In genomic region chr11:20987841-20988251, GRCm38 (mm10) we compare ENCODE assay signal across 10 mouse cellular contexts.
DNase-seq lines count a peak whose midpoint lies in the region; ATAC-seq lines count a peak whose summit lies in the region.
"Had no signal": no experiment of that assay in that cellular context is flagged by ENCODE, and none has a peak within 500 bp of the region (broad histone marks: within the 10 kb centered on the region; RNA-seq: fewer than 3 reads in every experiment).

No protein-coding gene starts in this region.

- ATAC-seq in forebrain, embryonic 13.5 days, result peak; percentile 98
- peak; percentile 96 for ATAC-seq in neural tube, embryonic 13.5 days (ENCODE audit: low read depth)
- ATAC-seq in intestine, embryonic 16.5 days, result no peak
- no peak for ATAC-seq in kidney, embryonic 15.5 days (replicated peaks; ENCODE audit: low FRiP score)

- peaks cover 21% of the 10 kb centered on the region for H3K4me1 ChIP-seq in forebrain, embryonic 13.5 days
- H3K4me1 ChIP-seq in neural tube, embryonic 13.5 days (replicated peaks), result peaks cover 32% of the 10 kb centered on the region
- H3K4me1 ChIP-seq in intestine, embryonic 16.5 days (ENCODE audit: control insufficient read depth, insufficient read depth, low read length), result 0 out of 2 replicates have a peak, but pooled peaks cover 3% of the 10 kb centered on the region
- H3K4me1 ChIP-seq in kidney, embryonic 15.5 days, result peaks cover 9% of the 10 kb centered on the region

- no peaks in the 10 kb centered on the region for H3K27me3 ChIP-seq in forebrain, embryonic 13.5 days
- H3K27me3 ChIP-seq in neural tube, embryonic 13.5 days, result no peaks in the 10 kb centered on the region
- H3K27me3 ChIP-seq in intestine, embryonic 16.5 days (replicated peaks; ENCODE audit: control insufficient read depth, insufficient read depth, low read length), result no peaks in the 10 kb centered on the region
- no peaks in the 10 kb centered on the region for H3K27me3 ChIP-seq in kidney, embryonic 15.5 days
- H3K27me3 ChIP-seq: limb, embryonic 13.5 days had no signal

- peak; percentile 10 for DNase-seq in cerebellum, adult 11-12 months
- peak; percentile 57 for DNase-seq in layer of hippocampus, adult 9-10 months (ENCODE audit: low spot score)
- DNase-seq in gastrocnemius, adult 18-20 months (ENCODE audit: low spot score), result no peak
- DNase-seq: thymus, postnatal 36 days had no signal

- no peak overlapping the region for H3K4me3 ChIP-seq in forebrain, embryonic 13.5 days
- H3K4me3 ChIP-seq in neural tube, embryonic 13.5 days, result no peak overlapping the region
- no peak overlapping the region for H3K4me3 ChIP-seq in intestine, embryonic 16.5 days (ENCODE audit: low read length)
- H3K4me3 ChIP-seq in kidney, embryonic 15.5 days (replicated peaks), result no peak overlapping the region
- H3K4me3 ChIP-seq: limb, embryonic 13.5 days; myocyte had no signal

- no peaks in the 10 kb centered on the region for H3K9me3 ChIP-seq in forebrain, embryonic 13.5 days (replicated peaks)
- no peaks in the 10 kb centered on the region for H3K9me3 ChIP-seq in neural tube, embryonic 13.5 days
- no peaks in the 10 kb centered on the region for H3K9me3 ChIP-seq in intestine, embryonic 16.5 days (ENCODE audit: control insufficient read depth, low read length)
- no peaks in the 10 kb centered on the region for H3K9me3 ChIP-seq in kidney, embryonic 15.5 days (replicated peaks)
- H3K9me3 ChIP-seq: limb, embryonic 13.5 days had no signal

- 69% methylated on average over 11 of the region's 11 CpGs for WGBS in forebrain, embryonic 13.5 days
- WGBS in neural tube, embryonic 13.5 days, result 67% methylated on average over 11 of the region's 11 CpGs
- WGBS in intestine, embryonic 16.5 days, result 81% methylated on average over 11 of the region's 11 CpGs
- 88% methylated on average over 11 of the region's 11 CpGs for WGBS in kidney, embryonic 15.5 days

- H3K4me2 ChIP-seq in forebrain, embryonic 13.5 days, result peak overlapping the region; percentile 24
- peak overlapping the region; percentile 13; the same call in 1 of the 2 replicates for H3K4me2 ChIP-seq in neural tube, embryonic 13.5 days
- no peak overlapping the region for H3K4me2 ChIP-seq in intestine, embryonic 16.5 days (ENCODE audit: low read depth, low read length)
- H3K4me2 ChIP-seq in kidney, embryonic 15.5 days, result no peak overlapping the region
- H3K4me2 ChIP-seq: limb, embryonic 13.5 days had no signal

- no peaks in the 10 kb centered on the region for H3K36me3 ChIP-seq in forebrain, embryonic 13.5 days (ENCODE audit: poor library complexity, severe bottlenecking)
- no peaks in the 10 kb centered on the region for H3K36me3 ChIP-seq in neural tube, embryonic 13.5 days
- H3K36me3 ChIP-seq in intestine, embryonic 16.5 days (ENCODE audit: control insufficient read depth, insufficient read depth, low read length), result no peaks in the 10 kb centered on the region
- H3K36me3 ChIP-seq in kidney, embryonic 15.5 days, result no peaks in the 10 kb centered on the region
- H3K36me3 ChIP-seq: limb, embryonic 13.5 days had no signal

- peak overlapping the region; percentile 65 for H3K27ac ChIP-seq in forebrain, embryonic 13.5 days
- peak overlapping the region; percentile 70 for H3K27ac ChIP-seq in neural tube, embryonic 13.5 days (replicated peaks)
- no peak overlapping the region for H3K27ac ChIP-seq in intestine, embryonic 16.5 days (ENCODE audit: low read length)
- H3K27ac ChIP-seq in kidney, embryonic 15.5 days, result no peak overlapping the region
- H3K27ac ChIP-seq: limb, embryonic 13.5 days had no signal

- no peak overlapping the region for H3K9ac ChIP-seq in forebrain, embryonic 13.5 days
- no peak overlapping the region for H3K9ac ChIP-seq in neural tube, embryonic 13.5 days
- no peak overlapping the region for H3K9ac ChIP-seq in intestine, embryonic 16.5 days (ENCODE audit: low read depth, low read length)
- no peak overlapping the region for H3K9ac ChIP-seq in kidney, embryonic 15.5 days
- H3K9ac ChIP-seq: limb, embryonic 13.5 days had no signal

Comparison
In these comparisons a context has a peak if more than half of its experiments do, and no peak if none do; other contexts are left out.
1. ATAC-seq: peak in forebrain, embryonic 13.5 days (single experiment) and neural tube, embryonic 13.5 days (single experiment); none in intestine, embryonic 16.5 days (single experiment) and kidney, embryonic 15.5 days (single experiment).
2. H3K27ac ChIP-seq: peak in forebrain, embryonic 13.5 days (single experiment) and neural tube, embryonic 13.5 days (single experiment); none in intestine, embryonic 16.5 days (single experiment) and kidney, embryonic 15.5 days (single experiment).
3. H3K4me2 ChIP-seq: peak in forebrain, embryonic 13.5 days (single experiment) and neural tube, embryonic 13.5 days (single experiment); none in intestine, embryonic 16.5 days (single experiment) and kidney, embryonic 15.5 days (single experiment).